Mouse (Mus musculus) liver, embryonic 13.5 days (tissue): ENCODE measurements around the gene Dppa1. TPM values are rescaled to one million over a fixed set of nuclear protein-coding genes. Genes with fewer than 3 reads are reported as not detected.
"Not testable (repeated sequence)": the region's sequence is repeated elsewhere in the genome, so short reads cannot be mapped to it uniquely, and the experiment has no call there.

ENCODE experiments used
- ATAC-seq: fragments of 200-750 bp; cut with Nextera tagmentation; 2 replicates; pipeline ENCODE4 v1.8.0; 2017; ENCODE audit warnings: low read depth, mild to moderate bottlenecking, moderate number of reproducible peaks, moderate library complexity
- DNase-seq: peaks from one replicate; pipeline ENCODE4 v3.0.0; 2022
- H3K27ac ChIP-seq: fragments of 300-500 bp; sonication (generic); 2 replicates; pipeline ENCODE4 v1.5.1; 2015; ENCODE audit warnings: moderate library complexity, mild to moderate bottlenecking, inconsistent platforms
- H3K27me3 ChIP-seq: fragments of 300-500 bp; sonication (generic); 2 replicates; pipeline ENCODE4 v1.6.1; 2015; ENCODE audit warnings: mild to moderate bottlenecking, inconsistent platforms
- H3K36me3 ChIP-seq: fragments of 300-500 bp; sonication (generic); 2 replicates; pipeline ENCODE4 v1.6.1; 2015; ENCODE audit warnings: mild to moderate bottlenecking, inconsistent platforms
- H3K4me1 ChIP-seq: fragments of 300-500 bp; sonication (generic); replicated peaks from 2 replicates; pipeline ENCODE4 v1.6.1; 2015; ENCODE audit warnings: inconsistent platforms
- H3K4me2 ChIP-seq: fragments of 300-500 bp; sonication (generic); 2 replicates; pipeline ENCODE4 v1.6.1; 2015; ENCODE audit warnings: inconsistent platforms, mild to moderate bottlenecking, moderate library complexity
- H3K4me3 ChIP-seq: fragments of 300-500 bp; sonication (generic); replicated peaks from 2 replicates; pipeline ENCODE4 v1.5.1; 2015; ENCODE audit warnings: mild to moderate bottlenecking, inconsistent platforms
- H3K9ac ChIP-seq: fragments of 300-500 bp; sonication (generic); 2 replicates; pipeline ENCODE4 v1.6.1; 2015; ENCODE audit warnings: mild to moderate bottlenecking, inconsistent platforms
- H3K9me3 ChIP-seq: fragments of 300-500 bp; sonication (generic); replicated peaks from 2 replicates; pipeline ENCODE4 v1.6.1; 2016; ENCODE audit warnings: inconsistent platforms
- WGBS: fragments of 180-500 bp; shearing (Covaris S2); methylation state at CpG from one replicate; pipeline ENCODE4 v1.1.7; 2015; ENCODE audit not compliant: insufficient replicate concordance; 5-methylcytosine and 5-hydroxymethylcytosine counted together
- polyA plus RNA-seq: library from polyadenylated mRNA; unstranded; fragments of >200 nt; fragmentation: Nextera tagmentation; extraction: Ambion mirVana; gene quantifications from 2 replicates; pipeline ENCODE4 v1.2.1, GENCODE M21; 2015

The Dppa1 gene
- polyA plus RNA-seq, result not detected in 2 replicates

DNA sequence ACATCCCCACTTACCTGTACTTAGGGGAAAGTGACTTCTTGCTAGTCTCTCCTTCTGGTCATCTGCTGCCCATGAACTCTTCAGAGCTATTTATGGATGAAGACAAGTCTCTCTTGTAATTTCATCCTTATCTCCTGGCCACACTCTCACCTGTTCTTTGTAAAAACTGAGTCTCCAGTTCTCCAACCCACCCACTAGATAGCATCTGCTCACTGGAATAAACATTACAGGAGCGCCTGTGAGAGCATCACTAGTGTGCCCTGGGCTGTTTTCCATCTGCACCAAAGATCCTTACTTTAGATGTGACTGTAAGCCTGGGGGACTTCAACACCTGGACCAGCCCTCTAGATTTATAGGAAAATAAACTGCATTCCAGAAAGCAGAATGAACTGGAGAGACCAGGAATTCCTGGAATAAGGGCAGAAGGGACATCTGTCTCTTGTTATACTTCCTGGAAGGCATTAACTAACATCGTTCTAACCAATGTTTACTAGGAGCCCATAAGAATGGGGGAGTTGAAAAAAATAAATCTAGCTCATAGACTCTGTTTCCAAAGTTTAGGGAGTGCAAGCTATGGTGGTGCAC, at the start of gene Dppa1:
Dppa1 (minus strand) TSS at position 51 of the 585 bp plus-strand sequence.
- Histone ChIP-seq H3K36me3 (no peaks in the 10 kb centered on the region), H3K27ac (no peak within 1 kb of the TSS), H3K4me2 (no peak within 1 kb of the TSS), H3K9me3 (no peaks in the 10 kb centered on the region), H3K27me3 (no peaks in the 10 kb centered on the region), H3K4me1 (no peaks in the 10 kb centered on the region), H3K4me3 (no peak within 1 kb of the TSS), H3K9ac (no peak within 1 kb of the TSS)
- WGBS, result 52% methylated on average over 2 of the region's 2 CpGs
- DNase-seq, result no peak
- ATAC-seq, result no peak

DNA sequence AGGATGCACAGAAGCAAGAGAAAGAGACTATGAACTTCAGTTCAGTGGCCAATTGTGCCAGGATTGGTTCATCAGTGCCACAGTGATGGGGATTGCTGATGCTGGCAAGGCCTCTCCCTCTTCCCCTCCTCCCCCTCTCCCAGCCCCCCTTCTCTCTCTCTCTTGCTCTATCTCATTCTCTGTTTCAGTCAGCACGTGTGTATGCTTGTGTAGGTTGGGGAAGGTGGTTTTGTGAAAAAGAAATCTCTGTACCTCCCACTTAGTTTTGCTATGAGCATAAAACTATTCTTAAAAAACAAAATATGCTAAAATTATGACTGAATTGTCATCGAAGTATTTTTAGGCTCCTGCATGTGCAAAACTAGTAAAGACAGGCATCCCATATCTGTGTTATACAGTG, 38.9 kb upstream of the Dppa1 start:
- Histone ChIP-seq H3K4me3 (no peak overlapping the region), H3K4me2 (no peak overlapping the region), H3K9ac (no peak overlapping the region), H3K4me1 (peaks cover 9% of the 10 kb centered on the region), H3K27me3 (no peaks in the 10 kb centered on the region), H3K36me3 (no peaks in the 10 kb centered on the region), H3K27ac (no peak overlapping the region), H3K9me3 (no peaks in the 10 kb centered on the region)
- ATAC-seq (no peak), DNase-seq (no peak)
- WGBS, result 41% methylated on average over 2 of the region's 2 CpGs

DNA sequence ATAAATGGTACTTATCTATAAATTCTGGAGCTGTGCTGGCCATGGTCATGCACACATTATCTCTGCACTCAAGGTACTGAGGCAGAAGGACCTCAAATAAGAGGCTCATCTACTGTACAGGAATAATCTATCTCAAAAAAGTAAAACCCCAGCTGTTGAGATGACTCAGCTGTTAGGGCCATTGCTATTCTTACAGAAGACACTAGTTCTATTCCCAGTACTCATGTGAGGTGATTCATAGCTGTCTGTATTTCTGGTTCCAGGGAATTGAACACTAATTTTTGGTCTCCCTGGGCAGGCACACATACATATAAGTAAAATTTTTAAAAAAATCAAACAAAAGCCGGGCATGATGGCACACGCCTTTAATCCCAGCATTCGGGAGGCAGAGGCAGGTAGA, 38.0 kb upstream of the Dppa1 start:
- ATAC-seq (no peak), DNase-seq (no peak)
- Histone ChIP-seq H3K27ac (no peak overlapping the region), H3K9me3 (no peaks in the 10 kb centered on the region), H3K4me1 (peaks cover 9% of the 10 kb centered on the region), H3K27me3 (no peaks in the 10 kb centered on the region), H3K9ac (no peak overlapping the region), H3K4me2 (no peak overlapping the region), H3K4me3 (no peak overlapping the region), H3K36me3 (no peaks in the 10 kb centered on the region)
- 69% methylated on average over 3 of the region's 3 CpGs for WGBS

DNA sequence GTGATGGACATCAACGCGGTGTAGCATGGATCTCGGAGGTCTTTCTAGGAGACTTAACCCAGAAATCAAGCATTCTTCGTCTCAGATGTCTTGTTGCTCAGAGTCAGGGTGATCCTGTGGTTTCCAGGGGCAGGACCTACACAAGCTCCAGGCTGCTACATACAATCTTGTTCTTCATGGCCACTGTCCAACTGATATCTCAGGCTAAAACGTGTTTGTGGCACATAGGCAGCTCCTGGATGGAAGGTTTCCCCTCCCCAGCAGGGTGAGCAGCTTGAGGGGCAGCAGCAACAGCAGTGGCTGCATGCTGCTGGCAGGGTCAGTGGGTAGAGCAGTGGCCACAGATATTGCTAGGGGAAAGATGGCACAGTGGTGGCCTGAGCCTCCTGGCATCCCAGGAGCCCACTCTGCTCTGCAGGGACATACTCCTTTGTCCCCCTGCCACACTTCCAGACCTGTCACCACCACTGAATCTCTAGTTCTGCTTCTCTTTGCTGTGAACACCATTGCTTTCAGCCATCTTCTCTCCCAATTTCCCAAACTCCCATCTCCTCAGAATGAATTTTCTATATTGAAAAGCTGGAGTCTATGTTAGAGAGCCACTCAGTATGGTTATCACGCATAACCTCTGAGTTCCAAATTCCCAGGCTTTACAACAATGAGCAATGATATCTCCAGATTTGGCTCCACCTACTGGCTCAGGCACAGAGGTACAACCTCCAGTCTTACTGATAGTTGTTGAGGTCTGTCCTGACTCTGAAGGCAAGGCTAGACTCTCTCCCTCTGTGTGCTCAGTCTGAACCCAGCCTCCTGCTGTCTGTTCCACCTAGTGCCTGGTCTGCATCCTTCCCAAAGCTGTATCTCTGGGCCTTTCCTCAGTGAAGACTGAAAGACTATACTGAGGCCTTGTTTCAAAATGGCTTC, 36.8 kb upstream of the Dppa1 start:
- Histone ChIP-seq H3K27me3 (no peaks in the 10 kb centered on the region), H3K4me1 (peaks cover 9% of the 10 kb centered on the region), H3K9me3 (no peaks in the 10 kb centered on the region), H3K4me3 (no peak overlapping the region), H3K9ac (no peak overlapping the region), H3K36me3 (no peaks in the 10 kb centered on the region), H3K4me2 (no peak overlapping the region), H3K27ac (no peak overlapping the region)
- WGBS, result 52% methylated on average over 6 of the region's 6 CpGs
- ATAC-seq (peak; percentile 34; the same call in 1 of the 2 replicates), DNase-seq (no peak)

DNA sequence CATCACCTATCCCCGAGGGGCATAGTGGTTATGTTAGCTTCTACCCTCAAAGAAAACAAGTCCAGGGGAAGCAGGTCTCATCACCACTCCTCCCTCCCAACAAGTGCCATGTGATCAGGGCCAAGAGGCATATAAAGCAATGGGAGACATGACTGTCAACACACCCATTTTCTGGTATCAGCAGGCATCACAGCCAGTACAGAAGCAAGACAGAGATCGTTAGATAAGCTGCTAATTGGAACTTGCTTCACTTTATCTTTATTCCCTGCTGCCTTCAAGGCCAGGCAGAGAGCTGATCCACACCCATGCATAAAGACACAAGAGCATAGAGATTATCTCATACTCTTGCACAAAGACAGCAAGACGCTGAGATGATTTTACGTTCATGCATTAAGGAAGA, 34.2 kb upstream of the Dppa1 start:
- peak; percentile 3 for DNase-seq

DNA sequence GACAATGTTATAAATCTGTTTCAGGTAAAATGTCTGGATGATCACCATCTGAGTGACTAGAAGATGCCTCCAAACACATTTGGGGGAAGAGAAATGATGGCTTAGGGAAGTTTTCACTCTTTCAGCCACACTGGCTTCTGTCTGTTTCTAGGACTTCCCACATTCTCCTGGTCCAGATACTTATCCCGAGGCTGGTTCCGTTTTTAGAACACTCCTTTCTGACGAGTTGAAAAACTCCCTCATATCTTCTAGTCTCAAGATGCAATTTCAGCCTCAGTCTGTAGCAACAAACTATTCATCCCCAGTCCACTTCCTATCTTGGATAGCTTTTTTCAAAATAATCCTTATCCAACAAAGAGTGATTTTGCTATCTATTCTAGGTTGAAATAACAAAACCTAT, 23.4 kb upstream of the Dppa1 start:
- no peak for ATAC-seq

More for the DNA sequence above, 34.2 kb upstream of the Dppa1 start:
- peaks cover 9% of the 10 kb centered on the region for H3K4me1 ChIP-seq
- no peaks in the 10 kb centered on the region for H3K27me3 ChIP-seq
- no peak overlapping the region; the same call in 1 of the 2 replicates for H3K27ac ChIP-seq
- no peak overlapping the region for H3K9ac ChIP-seq
- no peaks in the 10 kb centered on the region for H3K36me3 ChIP-seq
- H3K4me3 ChIP-seq, result no peak overlapping the region
- no peaks in the 10 kb centered on the region for H3K9me3 ChIP-seq
- H3K4me2 ChIP-seq, result no peak overlapping the region
- whole genome bisulfite sequencing, result 29% methylated on average over 4 of the region's 4 CpGs
- ATAC-seq, result peak; percentile 92

DNA sequence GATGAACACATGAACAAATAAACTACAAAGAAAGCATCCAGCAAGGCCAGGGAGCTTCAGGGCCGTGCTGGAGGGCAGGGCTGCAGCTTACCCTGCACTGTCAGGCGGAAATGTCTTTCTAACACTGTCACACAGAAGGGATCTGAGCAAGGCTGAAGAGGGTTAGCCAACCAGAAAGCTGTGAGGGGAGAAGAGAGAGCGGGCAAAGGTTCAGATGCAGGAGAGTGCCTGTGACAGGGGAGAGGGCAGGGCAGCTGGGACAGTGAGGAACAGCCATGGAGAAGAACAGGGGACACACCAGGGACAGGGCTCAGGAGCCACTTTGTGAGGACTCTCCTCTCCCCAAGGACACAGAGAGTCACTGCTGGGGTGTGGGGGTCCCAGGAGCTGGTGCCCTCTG, 20.6 kb upstream of the Dppa1 start:
- not testable (repeated sequence) for H3K9me3 ChIP-seq, H3K9ac ChIP-seq, H3K4me2 ChIP-seq, DNase-seq, H3K36me3 ChIP-seq, H3K27me3 ChIP-seq, H3K4me1 ChIP-seq, H3K4me3 ChIP-seq, H3K27ac ChIP-seq, ATAC-seq
- 48% methylated on average over 3 of the region's 3 CpGs for WGBS

More for the DNA sequence above, 23.4 kb upstream of the Dppa1 start:
- Histone ChIP-seq H3K4me3 (no peak overlapping the region), H3K9me3 (no peaks in the 10 kb centered on the region), H3K27me3 (no peaks in the 10 kb centered on the region), H3K4me2 (no peak overlapping the region), H3K27ac (no peak overlapping the region), H3K36me3 (no peaks in the 10 kb centered on the region), H3K9ac (no peak overlapping the region), H3K4me1 (no peaks in the 10 kb centered on the region)
- 60% methylated on average over 3 of the region's 3 CpGs for WGBS
- DNase-seq, result no peak

DNA sequence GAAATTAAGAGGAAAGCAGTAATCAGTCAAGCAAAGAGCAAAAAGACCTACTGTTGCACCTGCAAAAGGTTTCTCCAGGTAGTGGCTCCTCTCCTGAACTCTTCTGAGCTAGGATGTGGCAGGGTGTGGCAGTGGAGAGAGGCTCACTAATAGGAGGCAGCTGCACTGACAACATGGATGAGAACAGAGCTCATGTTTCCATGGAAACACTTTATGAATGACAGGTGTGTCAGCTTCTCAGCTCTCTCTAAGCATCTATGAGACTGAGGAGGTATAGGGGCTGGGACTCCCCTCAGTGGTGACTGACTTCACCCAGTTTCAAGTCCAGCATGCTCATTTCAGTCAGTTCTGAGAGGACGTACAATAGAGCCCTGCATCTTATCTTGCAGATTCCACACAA, 15.8 kb upstream of the Dppa1 start:
- Histone ChIP-seq H3K4me3 (no peak overlapping the region), H3K27ac (no peak overlapping the region), H3K4me1 (no peaks in the 10 kb centered on the region), H3K27me3 (no peaks in the 10 kb centered on the region), H3K36me3 (no peaks in the 10 kb centered on the region), H3K9me3 (no peaks in the 10 kb centered on the region), H3K9ac (no peak overlapping the region), H3K4me2 (no peak overlapping the region)
- WGBS, result 33% methylated on average over 1 of the region's 1 CpGs
- no peak for DNase-seq
- ATAC-seq, result no peak

DNA sequence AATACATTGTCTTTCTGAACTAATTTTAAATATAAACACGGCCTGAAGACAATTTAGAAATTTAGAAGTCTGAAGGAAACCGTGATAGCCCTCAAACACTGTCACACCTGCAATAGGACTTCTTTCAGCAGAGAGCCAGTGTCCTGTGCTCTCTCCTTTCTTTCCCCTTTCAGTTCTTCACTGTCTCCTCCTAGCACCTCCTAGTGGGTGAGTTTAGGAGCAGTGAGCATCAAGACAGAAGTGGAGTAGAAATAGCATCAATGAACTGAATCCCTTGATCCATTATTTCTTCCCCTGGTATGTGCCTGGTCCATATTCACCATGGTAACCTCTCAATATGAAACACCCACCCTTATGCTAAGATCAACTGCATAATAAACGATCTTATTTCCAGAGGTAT, 7.5 kb upstream of the Dppa1 start:
- H3K4me3 ChIP-seq, result no peak overlapping the region
- 43% methylated on average over 3 of the region's 3 CpGs for WGBS

DNA sequence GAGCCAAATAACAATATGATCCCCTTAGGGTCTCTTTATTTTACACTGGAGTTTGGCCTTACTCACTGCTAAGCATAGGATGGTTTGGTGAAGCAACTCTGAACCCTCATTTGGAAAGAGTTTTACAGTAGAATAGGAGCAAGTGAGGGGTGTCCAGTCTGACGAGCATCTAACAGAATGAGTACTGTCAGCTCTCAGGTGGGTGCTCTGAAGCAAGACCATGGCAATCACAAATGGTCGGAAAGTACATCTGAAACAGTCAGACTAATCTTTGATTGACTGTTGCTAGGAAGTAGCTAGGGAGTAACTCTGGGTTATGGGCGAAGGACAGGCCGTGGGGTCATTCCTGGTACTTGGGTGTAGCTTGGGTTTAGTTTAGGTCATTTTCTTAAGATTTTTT, 6.5 kb upstream of the Dppa1 start:
- not testable (repeated sequence) for DNase-seq, H3K27ac ChIP-seq, ATAC-seq, H3K9me3 ChIP-seq, H3K4me1 ChIP-seq, H3K27me3 ChIP-seq, H3K36me3 ChIP-seq, H3K9ac ChIP-seq, H3K4me3 ChIP-seq, H3K4me2 ChIP-seq
- 61% methylated on average over 4 of the region's 4 CpGs for WGBS

More for the DNA sequence above, 7.5 kb upstream of the Dppa1 start:
- H3K9me3 ChIP-seq, result no peaks in the 10 kb centered on the region
- H3K27me3 ChIP-seq, result no peaks in the 10 kb centered on the region
- no peak for DNase-seq
- H3K4me2 ChIP-seq, result no peak overlapping the region
- no peak overlapping the region for H3K27ac ChIP-seq
- ATAC-seq, result no peak
- no peak overlapping the region for H3K9ac ChIP-seq
- H3K4me1 ChIP-seq, result no peaks in the 10 kb centered on the region
- H3K36me3 ChIP-seq, result no peaks in the 10 kb centered on the region

DNA sequence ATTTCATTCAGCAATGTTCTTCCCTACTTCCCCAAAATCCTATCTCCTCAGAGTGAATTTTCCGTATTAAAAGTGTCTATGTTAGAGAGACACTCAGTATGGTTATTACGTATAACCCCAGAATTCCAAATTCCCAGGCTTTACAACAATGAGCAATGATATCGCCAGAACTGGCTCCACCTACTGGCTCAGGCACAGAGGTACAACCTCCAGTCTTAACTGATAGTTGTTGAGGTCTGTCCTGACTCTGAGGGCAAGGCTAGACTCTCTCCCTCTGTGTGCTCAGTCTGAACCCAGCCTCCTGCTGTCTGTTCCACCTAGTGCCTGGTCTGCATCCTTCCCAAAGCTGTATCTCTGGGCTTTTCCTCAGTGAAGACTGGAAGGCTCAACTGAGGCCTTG, 2.6 kb upstream of the Dppa1 start:
- H3K9me3 ChIP-seq, result no peaks in the 10 kb centered on the region
- DNase-seq, result no peak
- H3K9ac ChIP-seq, result no peak overlapping the region
- H3K4me1 ChIP-seq, result no peaks in the 10 kb centered on the region
- no peak overlapping the region for H3K4me3 ChIP-seq
- WGBS, result 26% methylated on average over 3 of the region's 3 CpGs
- H3K36me3 ChIP-seq, result no peaks in the 10 kb centered on the region
- H3K27ac ChIP-seq, result no peak overlapping the region
- no peak for ATAC-seq
- H3K4me2 ChIP-seq, result no peak overlapping the region
- H3K27me3 ChIP-seq, result no peaks in the 10 kb centered on the region
